Mouse (Mus musculus) urinary bladder, adult 2 months (tissue): ENCODE results near the gene Nisch. TPM values are rescaled to one million over a fixed set of nuclear protein-coding genes. Genes with fewer than 3 reads are reported as not detected.

Experiments used
- DNase-seq: peaks from one replicate; pipeline ENCODE4 v3.0.0; 2022; ENCODE audit warnings: low spot score
- polyA plus RNA-seq: library from polyadenylated mRNA; depleted of rRNA; stranded (reverse); fragments of >200 nt; gene quantifications from 2 replicates; pipeline ENCODE4 v1.2.3, GENCODE M21; 2012

Gene Nisch
- polyA plus RNA-seq, 1 experiment: 211 TPM

DNA sequence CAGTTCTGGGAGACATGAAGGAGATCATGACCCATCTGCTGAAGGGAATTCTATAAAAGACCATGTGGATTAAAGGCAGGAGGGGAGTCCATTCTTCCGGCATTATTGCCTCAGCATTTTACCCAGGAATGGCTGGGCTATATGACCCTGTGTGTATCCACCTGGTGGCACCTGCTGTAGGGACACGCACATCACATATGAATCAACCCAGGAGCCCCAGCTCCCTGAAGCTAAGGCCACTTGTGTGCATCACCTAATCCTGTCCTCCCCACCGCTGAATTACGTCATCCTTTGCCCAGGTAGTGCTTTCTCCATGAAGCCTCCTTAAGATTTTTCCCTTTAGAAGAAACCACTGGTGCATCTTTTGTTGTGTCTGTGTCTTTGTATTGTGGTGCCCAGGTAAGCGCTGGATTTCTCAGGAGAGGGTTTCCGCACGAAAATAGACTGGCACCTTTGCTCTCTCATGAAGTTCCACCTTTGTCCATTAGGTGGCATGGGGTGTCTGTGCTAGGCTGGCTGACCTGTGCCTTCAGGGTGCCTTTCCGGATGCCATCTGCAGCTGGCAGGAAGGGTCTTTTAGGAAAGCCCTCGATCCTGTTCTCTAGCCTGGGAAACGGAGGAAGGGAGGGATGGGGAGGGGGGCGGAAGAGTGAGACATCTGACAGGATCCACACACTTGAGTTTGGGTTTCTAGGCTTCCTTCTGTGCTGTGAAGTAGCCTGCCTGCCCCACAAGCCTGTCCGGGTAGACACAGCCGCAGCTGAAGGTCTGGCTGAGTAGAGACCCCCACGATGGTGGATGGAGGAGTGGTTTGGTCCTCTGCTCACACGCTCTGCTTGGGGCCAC, 1.4 kb downstream of the Nisch start:
- no peak for DNase-seq

DNA sequence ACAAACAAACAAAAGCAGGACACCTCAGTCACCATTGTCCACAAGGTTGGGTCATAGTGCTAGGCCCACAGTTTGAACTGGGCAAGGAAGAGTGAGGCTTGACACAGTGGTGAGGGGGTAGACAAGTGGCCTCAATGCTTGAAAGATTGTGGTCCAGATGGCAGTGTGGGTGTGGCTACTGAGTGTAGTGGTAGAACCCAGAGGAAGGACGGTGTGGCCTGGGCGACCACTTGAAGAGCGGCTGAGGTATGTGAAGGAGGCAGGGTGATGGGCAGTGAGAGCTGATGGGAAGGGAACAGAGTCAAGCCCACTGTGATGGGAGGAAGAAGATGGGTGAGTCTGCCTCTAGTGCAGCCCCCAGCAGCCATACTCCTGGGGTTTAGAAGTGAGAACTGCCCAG, 2.1 kb downstream of the Nisch start:
- DNase-seq: no peak

GRCm38 (mm10) chr14:31213868-31214267, 2.9 kb downstream of the Nisch start:
- DNase-seq: no peak

- no peak for DNase-seq
Measured at GRCm38 (mm10) chr14:31212499-31212898, 4.2 kb downstream of the Nisch start.

DNA sequence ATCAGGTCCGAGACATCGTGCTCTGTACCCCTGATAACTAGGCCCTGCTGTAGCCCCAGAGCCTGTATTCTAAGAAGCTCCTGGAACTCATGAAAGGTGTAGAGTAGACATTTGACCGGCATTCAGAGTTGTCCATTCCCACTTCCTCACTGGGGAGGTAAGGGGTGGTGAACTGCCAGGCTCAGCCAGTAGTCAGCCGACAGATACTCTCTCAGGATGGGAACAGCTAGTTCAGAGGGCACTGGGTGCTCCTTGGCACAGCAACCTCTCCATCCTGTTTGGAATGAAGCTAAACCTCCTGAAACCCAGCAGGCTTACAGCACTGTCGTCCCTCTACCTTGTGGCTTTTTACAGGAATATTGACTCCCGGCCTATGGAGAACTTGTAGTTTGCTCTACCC, 4.9 kb downstream of the Nisch start:
- no peak for DNase-seq

- DNase-seq: no peak
Measured at GRCm38 (mm10) chr14:31209133-31209557, 7.6 kb downstream of the Nisch start.

- no peak for DNase-seq
Measured at GRCm38 (mm10) chr14:31208084-31208483, 8.7 kb downstream of the Nisch start, which contains the start of gene Tnnc1. Tnnc1 (plus strand) TSS chr14:31208312.

DNA sequence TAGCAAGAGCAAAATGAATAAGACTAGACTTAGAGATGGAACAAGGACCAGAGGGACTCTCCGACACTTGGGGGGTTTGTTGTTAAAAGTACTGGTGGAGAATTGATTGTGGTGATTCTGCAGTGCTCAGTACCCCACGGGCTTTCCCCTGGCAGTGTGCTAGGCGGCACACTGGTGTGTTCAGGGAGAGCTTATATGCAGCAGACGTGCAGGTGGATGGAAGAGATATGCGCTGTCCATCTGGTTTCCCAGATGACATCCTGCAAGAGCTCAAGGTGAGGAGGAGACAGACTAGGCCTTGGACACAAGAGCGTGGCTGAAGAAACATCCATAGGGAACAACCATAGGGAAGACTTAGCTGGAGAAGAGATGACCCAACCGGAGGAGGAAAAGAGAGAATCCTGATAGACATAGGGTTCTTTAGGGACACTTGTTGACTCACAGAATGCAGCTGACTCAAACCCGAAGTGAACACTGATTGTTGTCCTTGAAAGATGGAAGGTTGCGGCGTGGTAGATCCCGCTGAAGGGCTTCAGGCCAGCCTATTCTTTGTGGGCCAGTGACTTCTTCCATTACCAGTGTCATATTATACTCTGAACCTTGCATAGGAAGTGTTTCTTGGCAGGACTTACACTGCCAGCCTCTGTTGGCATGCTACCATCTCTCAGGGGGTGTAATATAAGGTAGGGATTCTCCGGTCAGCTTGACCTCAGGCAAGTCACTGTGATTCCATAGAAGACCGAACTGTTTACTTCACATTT, 9.5 kb downstream of the Nisch start:
- no peak for DNase-seq

- peak; percentile 88 for DNase-seq
Measured at GRCm38 (mm10) chr14:31206472-31206981, 10.2 kb downstream of the Nisch start.

DNA sequence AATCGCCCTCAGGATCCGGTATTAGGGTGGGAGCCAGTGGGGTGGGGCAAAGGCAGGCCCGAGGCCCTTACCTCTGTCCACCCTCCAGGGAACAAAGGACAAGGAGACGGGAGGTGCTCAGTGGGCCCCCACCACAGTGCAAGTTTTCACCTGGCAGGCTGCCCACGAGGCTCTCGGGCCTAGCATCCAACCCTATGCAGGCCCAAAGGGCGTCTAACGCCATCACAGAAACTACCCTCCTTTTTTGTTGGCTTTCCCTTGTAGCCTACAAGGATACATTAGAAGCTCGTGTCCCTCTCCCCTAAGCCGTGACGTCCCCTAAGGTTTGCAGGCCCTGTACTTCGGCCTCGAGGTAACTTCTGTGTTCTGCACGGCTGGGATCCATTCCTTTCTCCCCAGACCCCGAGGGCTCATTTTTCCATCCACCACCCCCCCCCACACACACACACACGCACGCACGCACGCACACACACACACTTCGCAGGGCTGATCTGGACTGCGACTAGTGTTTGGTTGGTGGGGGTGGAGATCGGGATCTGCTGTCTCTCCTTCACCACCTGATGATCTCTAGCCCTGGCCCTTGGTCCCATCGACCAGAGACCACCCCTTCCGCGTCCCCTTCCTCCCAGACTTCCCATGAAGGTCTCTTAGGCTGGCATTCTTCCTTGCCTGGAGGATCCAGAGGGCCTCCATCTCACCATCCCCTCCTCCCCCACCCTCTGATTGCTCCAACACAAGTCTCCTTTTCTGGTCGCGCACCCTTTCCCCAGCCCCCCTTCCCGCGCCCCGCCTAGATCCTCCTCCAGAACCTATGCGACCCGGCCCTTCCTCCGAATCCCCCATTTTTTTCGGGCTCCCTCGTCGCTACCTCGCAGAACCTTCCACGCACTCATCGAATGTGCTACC, 10.9 kb downstream of the Nisch start:
- peak; percentile 40 for DNase-seq

DNA sequence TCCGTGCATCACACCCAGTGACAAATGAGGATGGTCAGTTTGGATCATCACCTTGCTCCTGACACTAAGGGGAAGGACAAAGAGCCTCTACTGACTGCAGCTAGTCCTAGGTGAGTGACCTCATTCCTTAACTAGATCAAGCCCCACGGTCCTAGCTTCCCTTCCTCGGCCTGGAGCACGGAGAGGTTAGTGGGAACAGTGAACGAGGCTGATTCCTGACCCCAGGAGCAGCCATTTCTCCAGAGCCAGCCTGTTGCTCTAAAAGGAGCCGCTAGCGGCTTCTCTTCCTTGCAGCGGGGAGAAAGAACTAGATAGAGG, 11.5 kb downstream of the Nisch start:
- no peak for DNase-seq

GRCm38 (mm10) chr14:31204844-31205243, 11.9 kb downstream of the Nisch start:
- no peak for DNase-seq

GRCm38 (mm10) chr14:31200038-31200437, 16.7 kb downstream of the Nisch start:
- no peak for DNase-seq

- DNase-seq: no peak
Measured at GRCm38 (mm10) chr14:31199599-31199998, 17.1 kb downstream of the Nisch start.

- DNase-seq: no peak
Measured at GRCm38 (mm10) chr14:31197547-31198516, 18.9 kb downstream of the Nisch start.

- no peak for DNase-seq
Measured at GRCm38 (mm10) chr14:31195968-31196367, 20.8 kb downstream of the Nisch start.

- DNase-seq: no peak
Measured at GRCm38 (mm10) chr14:31195521-31195920, 21.2 kb downstream of the Nisch start.

DNA sequence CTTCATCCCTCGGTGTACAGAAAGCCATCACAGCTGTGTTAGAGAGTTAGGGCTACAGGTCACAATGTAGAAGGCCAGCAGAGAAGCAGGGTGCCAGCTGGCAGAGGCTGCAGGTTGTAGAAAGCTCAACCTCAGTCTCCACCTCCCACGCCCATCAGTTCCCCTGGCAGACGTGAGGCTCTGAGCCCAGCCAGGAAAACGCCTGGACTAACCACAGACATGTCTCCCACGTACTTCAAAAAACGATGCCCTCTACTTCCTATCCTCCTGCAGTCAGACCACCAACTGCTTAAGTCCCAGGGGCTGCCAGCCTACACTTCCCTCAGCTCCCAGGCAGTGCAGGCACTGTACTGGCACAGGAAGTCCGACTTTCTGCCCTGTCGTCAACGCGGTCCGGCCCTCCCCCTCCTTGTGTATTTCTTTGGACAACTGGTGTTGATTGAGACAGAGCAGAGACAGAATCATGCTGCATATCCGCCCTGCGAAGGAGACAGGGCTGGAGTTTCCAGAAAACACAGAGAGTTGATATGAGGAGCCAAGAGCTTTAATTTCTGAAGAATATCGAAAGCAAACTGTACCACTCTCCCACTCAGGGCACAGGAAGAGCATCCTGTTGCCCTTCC, 21.7 kb downstream of the Nisch start:
- DNase-seq: no peak

GRCm38 (mm10) chr14:31194441-31194840, 22.3 kb downstream of the Nisch start:
- no peak for DNase-seq

- no peak for DNase-seq
Measured at GRCm38 (mm10) chr14:31193791-31194190, 23.0 kb downstream of the Nisch start.
